Mouse (Mus musculus) common myeloid progenitor, adult 5-6 weeks (primary cell): ENCODE data around the gene Tph2. TPM values are rescaled to one million over a fixed set of nuclear protein-coding genes. Genes with fewer than 3 reads are reported as not detected.

Source experiments
- ATAC-seq: replicated peaks from 2 replicates; pipeline ENCODE4 v1.8.0; 2016; ENCODE audit warnings: low read depth, mild to moderate bottlenecking, moderate TSS enrichment, inconsistent platforms; ENCODE audit not compliant: poor library complexity, severe bottlenecking
- total RNA-seq: library from RNA; stranded (forward); fragments of 200-1000, 187-1606 nt; gene quantifications from 2 replicates; pipeline ENCODE4 v1.2.3, GENCODE M21; 2017

Gene Tph2
- total RNA-seq, 1 experiment from 2014 or later, result not detected

DNA sequence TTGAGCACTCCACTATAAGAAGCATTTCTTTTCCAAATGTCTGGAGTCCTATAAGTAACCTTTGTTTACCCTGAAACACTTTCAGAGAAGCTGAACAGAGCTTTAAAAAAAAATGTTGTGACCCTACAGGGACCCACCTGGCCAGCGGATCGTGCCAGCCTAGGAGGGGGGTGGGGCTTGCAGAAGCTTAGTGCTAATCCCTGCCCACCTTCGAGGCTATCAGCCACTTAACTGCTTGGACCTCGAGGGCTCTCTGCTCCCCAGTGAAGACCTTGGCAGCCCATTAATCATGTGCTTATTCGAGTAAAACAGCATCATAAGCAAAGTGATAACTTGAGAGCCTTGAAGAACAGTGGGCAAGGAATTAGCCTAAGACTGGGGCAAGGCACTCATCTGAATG lies 40.3 kb downstream of the Tph2 start:
- ATAC-seq, result no peak

DNA sequence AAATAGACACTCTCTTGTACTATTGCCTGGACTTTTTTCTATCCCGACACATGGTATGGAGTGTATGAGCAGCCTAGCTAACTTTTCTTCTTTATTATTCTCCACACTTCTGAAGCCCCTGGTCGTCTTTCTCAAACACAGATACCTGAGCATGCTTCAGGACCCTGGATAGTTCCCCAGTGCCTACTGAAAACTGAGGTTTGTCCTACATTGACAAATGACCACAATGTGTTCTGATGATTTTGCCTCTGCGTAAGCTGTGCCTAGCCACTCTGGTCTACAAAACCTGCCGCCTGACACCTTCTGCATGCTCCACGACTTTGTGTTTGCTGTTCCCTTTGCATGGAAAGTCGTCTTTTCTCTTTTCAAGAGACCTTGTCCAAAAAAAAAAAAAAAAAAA lies 41.2 kb downstream of the Tph2 start:
- ATAC-seq, result no peak

DNA sequence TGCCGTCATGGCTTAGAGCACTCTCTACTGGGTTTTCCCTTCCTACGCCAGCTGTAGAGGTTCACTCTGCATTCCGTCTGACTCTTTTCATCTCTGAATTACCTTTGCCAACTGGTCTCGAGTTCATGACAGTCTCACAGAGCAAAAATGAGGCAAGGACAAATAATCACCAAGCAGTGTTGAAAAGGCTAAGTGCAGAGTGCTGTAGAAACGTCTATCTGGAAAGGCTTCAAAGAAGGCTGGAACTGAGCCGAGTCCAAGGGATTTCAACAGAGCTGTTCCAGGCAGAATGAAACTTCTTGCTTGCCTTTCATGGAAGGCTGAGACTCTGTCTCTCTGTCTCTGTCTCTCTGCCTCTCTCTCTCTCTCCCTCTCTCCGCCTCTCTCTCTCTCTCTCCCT lies 47.8 kb downstream of the Tph2 start:
- ATAC-seq, result no peak

DNA sequence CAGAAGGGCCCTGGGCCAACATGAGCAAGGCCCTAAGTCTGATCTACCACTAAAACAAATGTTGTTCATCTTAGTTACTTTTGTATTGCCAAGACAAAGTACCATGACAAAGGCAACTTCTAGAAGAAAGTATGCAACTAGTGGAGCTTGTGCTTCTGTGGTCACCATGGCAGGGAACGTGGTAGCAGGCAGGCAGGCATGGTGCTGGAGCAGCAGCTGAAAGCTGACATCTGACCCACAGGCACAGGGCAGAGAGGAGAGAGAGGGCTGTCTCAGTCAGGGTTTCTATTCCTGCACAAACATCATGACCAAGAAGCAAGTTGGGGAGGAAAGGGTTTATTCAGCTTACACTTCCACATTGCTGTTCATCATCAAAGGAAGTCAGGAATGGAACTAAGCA lies 56.9 kb downstream of the Tph2 start:
- no peak for ATAC-seq

DNA sequence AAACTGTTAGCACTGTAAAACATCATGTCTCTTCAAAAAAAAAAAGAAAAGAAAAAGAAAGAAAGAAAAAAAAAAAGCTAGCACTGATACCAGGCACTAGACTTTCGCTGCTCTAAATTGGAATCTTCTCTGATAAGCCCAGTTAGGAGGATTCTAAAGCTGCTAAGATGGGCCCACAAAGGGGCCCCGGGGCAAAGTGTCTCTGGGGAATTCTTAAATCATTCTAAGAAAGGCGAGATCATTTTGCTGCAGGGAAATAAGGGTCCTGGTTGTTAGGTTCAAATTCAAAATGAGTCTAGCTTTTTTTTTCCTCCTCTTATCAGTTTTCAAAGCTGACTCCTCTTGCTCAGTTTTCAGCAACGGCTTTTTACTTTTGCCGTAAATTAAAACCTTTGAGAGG lies 59.3 kb downstream of the Tph2 start:
- no peak for ATAC-seq

DNA sequence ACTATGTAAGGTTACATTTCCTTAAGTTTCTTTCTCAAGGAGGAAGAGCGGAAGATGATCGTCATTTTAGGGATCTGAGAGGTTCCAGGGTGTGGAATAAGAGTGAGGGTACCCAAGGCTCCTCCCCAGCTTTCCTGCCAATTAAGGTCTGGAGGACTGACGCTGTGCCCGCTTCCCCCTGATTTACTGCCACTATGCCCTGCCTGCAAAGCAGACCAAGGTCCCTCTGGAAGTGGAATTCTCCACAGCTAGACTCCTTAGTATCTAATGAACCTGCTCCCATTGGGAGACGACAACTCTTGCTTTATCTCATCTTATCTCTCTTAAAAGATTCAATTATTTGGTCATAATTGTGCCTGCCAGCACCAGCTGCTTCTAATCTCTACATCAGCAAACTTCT lies 59.8 kb downstream of the Tph2 start:
- no peak for ATAC-seq

DNA sequence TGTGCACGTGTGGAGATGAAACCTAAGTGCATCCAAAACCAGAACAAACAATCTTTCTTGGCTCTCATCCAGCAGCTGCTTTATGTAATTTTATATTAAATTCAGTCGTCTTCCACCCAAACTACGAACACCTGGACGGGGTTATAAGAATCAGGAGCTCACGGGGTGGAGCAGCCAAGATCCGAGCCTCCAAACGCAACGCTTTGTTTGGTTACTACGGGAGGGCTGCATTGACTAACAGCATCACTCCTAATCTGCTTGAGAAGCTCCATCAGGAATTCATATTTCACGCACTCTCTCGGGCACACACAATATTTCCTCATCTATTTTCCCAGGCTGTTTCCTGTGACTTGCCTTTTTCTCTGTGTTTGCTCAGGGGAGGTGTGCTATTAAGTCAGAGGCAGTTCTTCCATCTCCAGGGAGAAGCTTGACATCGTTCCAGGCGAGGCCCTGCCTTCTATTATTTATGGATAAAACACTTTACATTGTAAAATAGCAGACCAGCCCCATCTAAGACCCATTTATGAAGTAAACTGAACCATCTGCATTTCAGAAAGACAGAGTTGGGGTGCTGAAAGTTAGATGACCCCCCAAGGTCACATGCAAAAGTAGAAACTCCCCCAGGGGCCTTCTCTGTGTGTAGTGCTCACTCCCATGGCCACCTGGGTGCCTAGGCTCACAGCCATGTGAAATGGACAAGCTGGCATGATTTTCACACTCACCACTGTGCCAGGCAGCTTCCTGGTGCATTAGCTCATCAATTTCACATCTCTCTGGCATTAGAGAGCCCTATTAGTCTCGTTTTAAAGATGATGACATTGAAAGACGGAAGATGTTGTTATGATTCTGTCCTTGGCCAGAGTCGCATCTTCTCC lies 76.9 kb downstream of the Tph2 start:
- ATAC-seq, result no peak

DNA sequence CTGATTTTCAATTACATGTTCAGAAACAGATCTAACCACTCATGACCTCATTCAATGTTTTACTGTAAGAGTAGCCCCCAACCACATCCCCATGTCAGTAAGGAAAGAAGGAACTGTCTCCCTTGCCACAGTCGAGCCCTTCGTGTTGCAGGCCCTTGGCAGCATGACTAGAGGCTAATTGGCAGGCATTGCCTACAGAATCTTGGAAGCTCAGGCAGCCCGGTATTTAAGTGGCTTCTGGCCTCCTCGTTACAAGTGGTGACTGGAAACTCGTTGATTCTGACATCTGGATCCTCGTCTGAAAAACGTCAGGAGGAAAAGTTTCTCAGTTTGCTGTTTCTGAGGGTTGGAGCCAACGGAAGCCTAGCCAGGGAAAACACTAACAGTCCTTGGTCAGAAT lies 80.6 kb downstream of the Tph2 start:
- no peak for ATAC-seq

DNA sequence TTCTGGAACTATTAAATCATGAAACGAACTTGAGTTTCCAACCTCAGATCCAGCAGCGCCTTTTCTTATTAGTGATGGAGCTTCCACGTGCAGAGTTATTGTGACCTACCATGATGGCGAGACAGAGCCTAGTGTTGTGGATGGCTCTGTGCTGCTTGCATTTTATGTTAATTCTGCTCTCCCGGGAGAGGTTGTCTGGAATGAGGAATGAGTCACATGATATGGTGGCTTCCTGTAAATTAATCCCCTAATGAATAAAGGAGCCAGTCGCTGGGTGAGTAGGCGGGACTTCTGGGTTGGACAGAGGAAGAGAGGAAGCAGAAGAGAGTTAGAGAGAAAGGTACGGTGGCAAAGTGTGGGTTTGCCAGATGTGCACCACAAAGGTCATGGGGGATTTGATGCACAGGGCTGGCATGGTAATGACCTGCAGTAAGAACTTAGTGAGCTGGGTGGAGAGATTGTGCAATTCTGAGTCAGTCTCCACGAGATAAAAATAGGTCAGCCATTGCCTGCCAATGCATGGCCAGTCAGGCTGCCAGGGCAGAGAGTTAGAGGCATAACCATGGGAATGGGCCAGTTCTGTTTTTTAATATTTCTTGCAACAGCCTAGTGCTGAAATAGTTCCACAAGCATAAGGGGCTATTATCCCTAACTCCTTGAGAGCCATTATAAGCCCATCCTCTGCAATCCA lies 84.8 kb downstream of the Tph2 start:
- ATAC-seq, result no peak

DNA sequence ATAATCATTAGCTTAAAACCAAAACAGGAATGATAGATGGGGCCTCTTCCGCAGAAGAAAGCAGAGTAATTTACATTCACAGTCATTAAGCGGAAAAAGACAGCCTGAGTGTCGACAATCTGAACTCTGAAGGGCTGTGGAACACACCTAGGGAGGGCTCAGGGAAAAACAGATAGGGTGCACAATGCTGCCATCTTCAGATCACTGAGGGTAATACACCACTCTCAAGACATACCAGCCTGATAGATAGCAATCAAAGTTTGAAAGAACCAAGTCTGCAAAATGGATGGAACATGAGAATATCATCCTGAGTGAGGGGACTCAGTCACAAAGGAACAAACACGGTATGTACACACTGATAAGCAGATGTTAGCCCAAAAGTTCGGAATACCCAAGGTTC lies 87.7 kb downstream of the Tph2 start:
- ATAC-seq, result peak; percentile 90

DNA sequence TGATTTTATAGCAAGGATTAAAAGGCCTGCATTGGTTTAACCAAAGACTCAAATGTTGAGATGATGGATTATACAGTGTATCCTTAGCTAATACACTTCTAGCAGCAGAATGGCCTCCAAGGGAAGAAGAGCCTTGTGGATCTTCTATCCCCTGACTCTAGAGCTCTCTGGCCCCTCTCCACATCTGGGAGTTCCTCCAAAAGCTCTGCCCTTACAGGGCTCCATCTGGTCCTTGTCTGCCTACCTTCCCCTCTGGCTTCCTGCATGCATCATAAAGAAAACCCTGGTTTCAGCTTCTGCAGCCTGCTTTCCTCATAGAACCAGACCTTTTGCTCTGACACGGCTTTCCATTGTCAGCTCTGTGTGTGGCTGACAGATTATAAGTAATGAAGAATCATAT lies 88.6 kb downstream of the Tph2 start:
- no peak for ATAC-seq

DNA sequence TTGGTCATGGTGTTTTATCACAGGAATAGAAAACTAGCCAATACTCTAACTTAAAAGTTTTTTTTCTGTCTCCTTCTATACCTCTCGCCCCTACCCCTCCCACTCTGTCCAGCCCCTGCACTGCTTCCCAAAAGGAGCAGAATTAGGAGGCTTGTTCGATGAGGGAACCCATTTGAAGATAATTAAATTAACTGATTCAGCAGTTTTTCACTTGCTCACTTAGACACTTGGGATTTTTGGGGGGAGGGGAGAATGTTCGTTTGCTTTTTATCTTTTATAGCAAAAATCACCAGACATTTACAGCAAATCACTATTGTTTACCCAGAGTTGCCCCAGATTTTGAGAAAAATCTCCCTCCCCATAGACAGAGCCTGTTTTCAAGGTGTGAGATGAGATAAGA lies 106.6 kb downstream of the Tph2 start:
- no peak for ATAC-seq

DNA sequence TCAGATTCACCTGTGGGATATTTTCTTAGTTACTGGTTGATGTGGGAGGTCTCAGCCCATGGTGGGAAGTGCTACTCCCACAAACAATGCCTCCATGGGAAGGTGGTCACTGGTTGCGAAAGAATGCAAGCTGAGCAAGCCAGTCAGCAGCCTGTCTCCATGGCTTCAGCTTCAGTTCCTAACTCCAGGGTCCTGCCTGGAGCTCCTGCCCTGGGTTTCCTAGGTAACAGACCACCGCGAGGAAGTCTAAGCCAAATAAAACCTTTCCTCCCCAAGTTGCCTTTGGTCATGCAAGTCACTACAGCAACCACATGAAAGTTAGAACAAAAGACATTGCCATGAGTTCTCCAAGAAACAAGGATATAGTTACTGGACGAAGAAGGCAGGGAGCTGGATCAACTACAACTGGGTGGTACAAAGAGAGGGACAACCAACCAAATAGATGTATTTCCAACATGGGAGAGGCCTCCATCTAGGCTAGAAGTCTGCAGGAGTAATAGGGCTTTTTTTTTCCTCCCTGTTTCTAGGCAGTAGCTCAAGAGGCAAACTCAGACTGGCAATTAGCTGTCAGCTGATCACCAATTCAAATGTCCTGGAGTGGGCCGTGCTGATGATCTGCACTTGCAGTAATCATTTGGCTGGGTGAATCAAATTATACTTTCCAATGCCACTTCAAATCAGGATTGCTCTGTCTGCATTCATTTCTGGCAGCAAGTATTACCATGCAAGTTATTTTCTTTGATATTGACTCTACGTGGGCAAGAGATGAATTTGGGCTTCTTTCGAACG lies 115.5 kb downstream of the Tph2 start:
- ATAC-seq, result no peak

DNA sequence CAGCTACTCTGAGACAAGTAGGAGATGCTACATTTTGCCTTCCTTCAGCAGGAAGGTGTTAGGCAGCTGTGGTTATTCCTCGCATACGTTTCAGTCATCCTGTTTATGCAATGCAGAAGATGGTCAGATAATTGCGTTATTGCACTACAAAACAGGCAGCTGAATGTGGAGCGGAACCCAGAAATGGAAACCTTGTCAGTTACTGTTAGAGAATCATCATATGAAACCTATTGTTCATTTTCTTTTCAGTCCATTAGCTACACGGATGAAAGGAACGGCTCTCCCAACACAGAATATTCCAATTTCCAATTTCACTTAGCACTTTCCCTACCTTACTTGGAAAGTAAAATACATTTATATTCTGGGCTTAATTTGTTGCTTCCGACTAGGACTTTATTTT lies 120.9 kb downstream of the Tph2 start:
- no peak for ATAC-seq

DNA sequence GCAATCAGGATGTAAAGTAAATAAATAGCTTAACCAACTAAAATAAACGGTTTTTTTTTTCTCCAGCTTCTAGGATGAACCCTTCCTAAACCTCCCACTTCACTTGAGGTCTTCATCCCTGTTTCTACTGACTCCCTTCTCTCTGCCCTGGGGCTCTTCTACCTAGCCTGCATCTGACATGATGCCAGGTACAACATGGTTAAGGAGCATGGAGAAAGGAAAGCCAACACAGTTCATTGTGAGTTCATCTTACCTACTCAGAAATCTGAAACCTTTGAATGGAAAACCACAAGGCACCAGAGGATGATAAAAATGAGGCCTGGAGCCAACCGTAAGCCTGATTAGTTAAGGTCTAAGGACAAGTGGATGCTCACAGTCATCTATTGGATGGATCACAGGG lies 123.3 kb downstream of the Tph2 start:
- ATAC-seq, result no peak

DNA sequence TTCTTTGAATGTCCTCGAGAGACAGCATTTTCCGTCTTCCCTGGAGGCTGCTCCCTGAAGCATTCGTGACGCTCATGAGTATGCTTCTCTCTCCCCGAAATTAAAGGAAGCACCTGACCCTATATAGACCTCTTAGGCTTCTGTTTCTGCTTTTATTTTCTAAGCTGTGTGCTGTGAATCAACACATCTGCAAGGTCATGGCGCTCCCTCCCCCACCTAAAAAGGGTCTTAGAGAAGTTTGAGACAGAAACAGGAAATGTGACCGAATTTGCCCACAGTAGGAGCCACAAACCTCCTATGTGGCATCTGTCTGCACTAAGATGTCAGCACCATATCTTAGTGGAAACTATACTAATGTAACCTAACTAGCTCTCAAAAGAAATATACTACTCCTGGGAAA lies 124.1 kb downstream of the Tph2 start:
- peak; percentile 58 for ATAC-seq

DNA sequence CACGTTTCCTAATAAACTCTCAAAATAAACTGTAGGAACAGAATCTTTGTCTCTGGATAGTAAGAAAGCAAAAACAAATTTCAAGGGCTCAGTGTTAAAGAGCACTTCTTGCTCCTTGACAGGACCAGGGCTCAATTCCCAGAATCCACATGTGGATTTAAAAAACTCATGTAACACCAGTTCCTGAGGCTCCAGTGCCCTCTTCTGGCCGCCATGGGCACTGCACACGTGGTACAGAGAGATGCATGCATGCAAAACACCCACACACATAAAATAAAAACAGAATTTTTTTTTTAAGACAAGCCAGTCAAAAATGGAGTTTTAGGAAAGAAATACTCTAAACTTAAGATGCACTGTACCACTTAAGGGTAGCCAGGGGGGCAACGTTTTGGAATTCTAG lies 133.2 kb downstream of the Tph2 start:
- ATAC-seq, result no peak

DNA sequence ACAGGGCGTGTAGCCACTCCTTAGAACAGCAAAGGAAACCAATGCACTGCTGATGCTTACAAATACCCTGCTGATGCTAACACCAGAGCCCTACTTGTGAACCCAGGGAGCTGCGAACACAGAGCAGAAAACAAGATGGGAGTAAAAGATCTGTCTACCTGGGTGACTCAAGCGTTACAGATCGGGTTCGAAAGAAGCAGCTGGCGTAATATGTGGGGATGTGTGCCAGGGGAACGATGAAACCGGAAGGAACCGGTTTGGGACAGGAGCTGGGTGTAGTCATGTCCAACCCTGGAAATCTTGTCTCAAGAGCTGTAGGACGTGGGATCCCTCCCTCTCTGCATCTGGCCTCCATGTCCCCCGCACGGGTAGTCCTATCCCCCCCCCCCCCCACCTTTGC lies 134.1 kb downstream of the Tph2 start:
- ATAC-seq, result no peak

DNA sequence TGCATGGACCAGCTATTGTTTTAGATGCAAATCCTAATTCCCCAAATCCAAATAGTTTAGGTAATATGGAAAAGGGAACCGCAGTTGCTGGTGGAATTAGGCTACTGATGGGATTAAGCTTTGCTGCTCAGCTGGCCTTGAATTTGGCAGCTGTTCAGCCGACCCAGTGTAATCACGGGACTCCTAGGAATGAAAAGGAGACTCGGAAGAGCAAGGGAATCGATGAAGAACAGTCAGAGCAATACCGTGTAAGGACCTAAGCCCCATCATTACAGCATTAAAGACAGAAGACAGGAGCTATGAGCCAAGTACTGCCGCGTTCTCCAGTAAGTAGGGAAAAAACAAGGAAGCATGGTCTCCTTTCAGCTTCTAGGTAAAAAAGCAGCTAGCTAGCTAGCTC lies 134.6 kb downstream of the Tph2 start:
- ATAC-seq, result no peak

DNA sequence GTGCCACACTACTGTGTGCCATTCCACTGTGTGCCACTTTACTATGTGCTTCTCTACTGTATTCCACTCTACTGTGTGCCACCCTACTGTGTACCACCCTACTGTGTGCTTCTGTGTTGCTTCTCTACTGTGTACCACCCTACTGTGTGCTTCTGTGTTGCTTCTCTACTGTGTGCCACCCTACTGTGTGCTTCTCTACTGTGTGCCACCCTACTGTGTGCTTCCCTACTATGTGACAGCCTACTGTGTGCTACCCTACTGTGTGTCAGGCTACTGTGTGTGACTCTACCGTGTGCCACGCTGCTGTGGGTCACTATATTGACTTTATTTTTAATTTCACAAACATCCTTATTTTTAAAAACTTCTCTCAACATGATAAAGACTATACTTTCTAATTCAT lies 136.3 kb downstream of the Tph2 start:
- no peak for ATAC-seq

DNA sequence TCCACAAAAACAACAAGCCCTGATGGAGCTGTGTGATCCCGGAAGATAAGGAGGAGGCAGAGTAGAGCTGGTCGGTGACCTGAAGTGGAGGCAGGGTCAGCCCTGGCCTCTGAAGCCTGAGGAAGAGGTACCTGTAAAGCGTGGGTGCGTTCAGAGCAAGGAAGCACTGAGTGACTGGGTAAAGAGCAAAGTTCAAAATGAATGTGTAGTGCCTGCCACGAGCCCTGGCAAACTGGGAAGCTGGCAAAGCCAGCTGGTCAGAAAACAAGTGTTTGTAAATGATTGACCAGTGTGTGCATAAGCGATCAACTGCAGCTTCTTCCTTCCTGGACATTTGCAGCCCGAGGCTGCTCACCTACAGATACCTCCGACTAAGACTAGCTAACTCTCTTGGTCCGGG lies 149.1 kb downstream of the Tph2 start:
- ATAC-seq, result no peak
